Mouse (Mus musculus) olfactory bulb, adult 2 months (tissue): ENCODE results near the gene Nr3c2.

Source experiments
- CTCF ChIP-seq: fragments of 200-500 bp; IDR thresholded peaks from 2 replicates; pipeline ENCODE4 v1.5.1; 2012; ENCODE audit warnings: low read depth, mild to moderate bottlenecking, low read length, moderate library complexity; ENCODE audit not compliant: insufficient read depth
- POLR2A ChIP-seq: fragments of 200-500 bp; IDR thresholded peaks from 2 replicates; pipeline ENCODE4 v1.6.1; 2012; ENCODE audit warnings: mild to moderate bottlenecking, low read depth, low read length, moderate library complexity; ENCODE audit not compliant: insufficient read depth

- no peak for TF ChIP-seq CTCF
- no peak for TF ChIP-seq POLR2A
Observed at GRCm38 (mm10) chr8:76858534-76858933, 40.7 kb upstream of the Nr3c2 start.
